Mouse (Mus musculus) cortical plate, adult 2 months (tissue): ENCODE data around the gene Palm.

Source experiments
- CTCF ChIP-seq: fragments of 200-500 bp; IDR thresholded peaks from 2 replicates; pipeline ENCODE4 v1.5.1; 2011; ENCODE audit warnings: mild to moderate bottlenecking, control low read depth, low read length; ENCODE audit not compliant: insufficient read depth; ENCODE audit errors: extremely low read depth
- POLR2A ChIP-seq: fragments of 200-500 bp; IDR thresholded peaks from 2 replicates; pipeline ENCODE4 v1.6.1; 2011; ENCODE audit warnings: mild to moderate bottlenecking, low read length, control low read depth; ENCODE audit not compliant: insufficient read depth; ENCODE audit errors: extremely low read depth

DNA sequence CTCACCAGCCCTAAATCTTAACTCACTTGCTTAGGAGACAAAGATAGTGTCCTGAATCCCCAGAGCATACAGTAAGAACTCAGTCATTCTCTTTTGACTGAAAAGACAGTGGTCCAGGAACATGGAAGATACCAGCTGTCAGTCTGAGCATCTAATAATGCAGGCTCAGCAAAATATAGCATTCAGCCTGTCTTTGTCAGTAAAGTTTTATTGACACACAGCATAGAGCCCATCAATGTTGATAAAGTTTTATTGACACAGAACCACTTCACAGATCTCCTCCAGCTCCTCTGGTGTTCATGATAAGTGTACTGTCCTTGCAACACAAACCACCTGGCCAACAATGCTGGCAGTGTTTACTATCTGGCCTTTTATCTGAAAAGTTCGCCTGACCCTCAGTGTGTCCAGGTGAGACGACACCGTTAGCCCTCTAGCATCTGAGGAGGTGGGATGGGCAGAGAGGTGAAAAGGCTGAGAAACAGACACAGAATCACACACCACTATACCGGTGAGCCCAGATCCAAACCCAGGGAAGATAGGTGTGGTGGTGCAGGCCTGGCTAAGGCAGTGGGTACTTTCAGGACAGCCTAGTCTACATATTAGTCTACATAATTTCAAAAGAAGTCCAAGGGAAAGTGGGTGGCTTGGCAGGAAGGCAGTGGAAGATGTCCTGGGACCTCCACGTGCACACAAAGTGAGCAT is 882 bp upstream of the Palm start:
- no peak for TF ChIP-seq CTCF
- TF ChIP-seq POLR2A, result no peak
